Mouse (Mus musculus) MEL (cell line): Measurements from ENCODE around the gene Uqcc1.

Experiments used
- CHD2 ChIP-seq: IDR thresholded peaks from 2 replicates; pipeline ENCODE4 v1.6.1; 2011; ENCODE audit warnings: low read length, improper control_type of control experiment
- CTCF ChIP-seq, 3 experiments: IDR thresholded peaks in 2 of 3; conservative IDR thresholded peaks in 1 of 3; 2 replicates each; pipeline ENCODE4 v1.5.1; 2011 to 2012; ENCODE audit warnings: low read length in 3 of 3, low read depth in 2 of 3, mild to moderate bottlenecking in 2 of 3, improper control_type of control experiment in 1 of 3, inconsistent platforms in 1 of 3, mixed read lengths in 1 of 3, moderate library complexity in 1 of 3; ENCODE audit not compliant: control insufficient read depth in 1 of 3, insufficient read depth in 1 of 3, poor library complexity in 1 of 3, severe bottlenecking in 1 of 3
- EP300 ChIP-seq, 2 experiments: IDR thresholded peaks; 2 replicates each; pipeline ENCODE4 v1.6.1; 2011; ENCODE audit warnings: improper control_type of control experiment in 2 of 2, low read length in 2 of 2, low read depth in 1 of 2, mild to moderate bottlenecking in 1 of 2
- POLR2A ChIP-seq, 2 experiments: IDR thresholded peaks; 2 replicates each; pipeline ENCODE4 v1.6.1; 2011 to 2012; ENCODE audit warnings: low read length in 2 of 2, mild to moderate bottlenecking in 2 of 2, control low read depth in 1 of 2, improper control_type of control experiment in 1 of 2, low read depth in 1 of 2, moderate library complexity in 1 of 2; ENCODE audit not compliant: control insufficient read depth in 1 of 2, insufficient read depth in 1 of 2, poor library complexity in 1 of 2

DNA sequence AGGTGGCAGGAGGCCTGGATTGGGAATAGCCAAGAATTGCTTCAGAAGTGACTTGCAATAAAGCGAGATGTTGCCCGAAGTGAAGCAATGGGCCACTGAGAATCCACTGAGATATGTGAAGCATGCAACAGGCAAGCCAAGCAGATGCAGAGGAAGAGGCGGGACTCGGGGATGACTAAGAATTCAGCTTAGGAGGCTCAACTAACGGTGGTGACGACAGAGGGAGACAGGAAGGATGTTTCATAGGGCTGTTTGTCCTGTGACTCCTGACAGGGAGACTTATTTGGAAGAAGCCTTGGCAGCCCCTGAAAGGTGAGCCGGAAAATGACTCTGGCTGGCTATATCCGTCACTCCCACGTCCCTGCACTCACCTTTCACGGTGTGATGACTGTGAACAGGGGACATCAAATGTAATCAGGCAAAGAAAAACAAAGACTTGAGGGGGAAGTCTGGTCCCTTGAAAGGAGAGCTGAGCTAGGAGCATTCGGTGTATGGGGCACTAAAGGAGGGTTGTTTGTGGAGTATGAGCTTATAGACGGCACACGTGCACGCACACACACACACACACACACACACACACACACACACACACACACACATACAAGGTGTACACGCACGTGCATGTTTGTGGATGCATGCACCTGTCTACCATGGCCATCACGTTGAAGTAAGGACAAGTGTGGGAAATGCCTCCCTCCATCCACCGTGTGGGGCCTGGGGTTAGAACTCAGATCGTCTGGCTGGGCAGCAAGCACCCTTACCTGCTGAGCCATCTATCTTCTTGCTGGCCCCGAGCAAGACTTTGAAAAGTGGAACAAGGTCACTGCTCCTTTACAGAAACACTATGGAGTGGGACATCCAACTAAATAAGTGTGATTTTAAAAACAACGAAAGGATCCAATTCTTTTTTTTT, 50.9 kb downstream of the Uqcc1 start:
- TF ChIP-seq CTCF (IDR thresholded peaks at IDR 0.05 in 2 of 3, conservative IDR thresholded peaks at IDR 0.05 in 1 of 3; ENCODE audit: control insufficient read depth in 1 of 3, insufficient read depth in 1 of 3, low read depth in 2 of 3, low read length in 3 of 3, poor library complexity in 1 of 3, severe bottlenecking in 1 of 3) (no peak), CHD2 (no peak), EP300 (IDR thresholded peaks at IDR 0.05; ENCODE audit: low read depth in 1 of 2, low read length in 2 of 2) (no peak), POLR2A (IDR thresholded peaks at IDR 0.05; ENCODE audit: control insufficient read depth in 1 of 2, insufficient read depth in 1 of 2, low read depth in 1 of 2, low read length in 2 of 2, poor library complexity in 1 of 2) (no peak)
